Mouse (Mus musculus) duodenum, adult 2 months (tissue): ENCODE results near the gene Trp53tg5. TPM values are rescaled to one million over a fixed set of nuclear protein-coding genes. Genes with fewer than 3 reads are reported as not detected.

ENCODE experiments used
- polyA plus RNA-seq: library from polyadenylated mRNA; depleted of rRNA; stranded (reverse); fragments of >200 nt; gene quantifications from 2 replicates; pipeline ENCODE4 v1.2.3, GENCODE M21; 2012; ENCODE audit warnings: low replicate concordance; rRNA removed

Gene Trp53tg5
- not detected in 2 replicates for polyA plus RNA-seq

DNA sequence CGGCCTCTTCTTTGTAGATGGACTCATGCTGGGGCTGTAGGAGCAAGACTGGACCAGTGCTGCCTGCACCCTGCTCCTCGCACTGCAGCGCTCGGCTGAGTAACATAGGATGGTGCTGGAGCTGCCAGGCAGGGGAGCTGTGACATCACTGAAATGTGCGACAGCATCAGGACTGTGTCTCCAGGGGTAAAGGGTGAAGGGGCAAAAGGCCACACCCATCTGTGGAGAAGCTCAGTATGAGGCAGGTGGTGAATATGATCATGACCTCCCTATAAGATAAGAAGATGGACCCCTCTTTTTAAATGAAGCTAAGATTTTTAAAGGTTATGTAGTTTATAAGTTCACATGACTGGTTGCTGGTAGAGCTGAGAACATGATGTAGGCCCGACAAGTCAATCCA is at the start of gene Trp53tg5:
Trp53tg5 (minus strand) TSS at position 101 of the 400 bp plus-strand sequence.

DNA sequence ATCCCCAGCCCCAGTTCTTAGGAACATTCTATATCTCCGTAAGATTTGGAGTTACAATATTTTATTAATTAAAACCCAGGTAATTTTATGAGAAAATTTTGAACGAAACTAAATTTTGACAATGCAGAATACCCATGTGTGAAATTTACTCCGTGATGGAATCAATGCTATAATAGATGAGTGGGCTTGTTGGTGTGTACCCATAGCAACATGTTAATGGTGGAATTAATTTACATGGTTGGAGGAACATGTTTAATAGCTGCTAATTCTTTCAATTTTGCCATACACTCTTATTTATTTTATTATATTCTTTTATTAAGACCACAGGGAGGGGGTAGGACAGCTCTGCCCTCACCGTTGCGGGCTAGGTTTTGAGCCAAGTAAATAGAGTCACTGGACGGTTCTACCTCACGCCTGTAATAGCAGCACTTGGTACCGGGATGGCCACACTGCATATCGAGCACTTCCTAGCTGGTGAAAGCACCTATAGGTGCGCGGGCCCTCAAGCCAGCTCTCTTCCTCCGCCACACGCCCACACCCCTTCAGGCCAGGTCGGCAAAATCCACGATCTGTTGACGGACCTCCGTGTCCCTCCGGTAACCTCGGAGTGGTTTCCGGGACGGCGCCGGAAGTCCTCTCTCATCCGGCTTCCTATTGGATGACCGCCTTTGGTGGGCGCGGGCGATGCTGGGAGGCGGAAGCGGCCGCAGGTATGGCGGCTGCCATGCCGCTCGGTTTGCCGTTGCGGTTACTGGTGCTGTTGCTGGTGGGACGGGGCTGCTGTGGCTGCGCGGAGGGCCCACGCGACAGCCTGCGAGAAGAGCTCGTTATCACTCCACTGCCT is 23.5 kb upstream of the Trp53tg5 start, which contains the start of gene Pigt:
Pigt (plus strand) TSS at position 674 of the 844 bp plus-strand sequence.

DNA sequence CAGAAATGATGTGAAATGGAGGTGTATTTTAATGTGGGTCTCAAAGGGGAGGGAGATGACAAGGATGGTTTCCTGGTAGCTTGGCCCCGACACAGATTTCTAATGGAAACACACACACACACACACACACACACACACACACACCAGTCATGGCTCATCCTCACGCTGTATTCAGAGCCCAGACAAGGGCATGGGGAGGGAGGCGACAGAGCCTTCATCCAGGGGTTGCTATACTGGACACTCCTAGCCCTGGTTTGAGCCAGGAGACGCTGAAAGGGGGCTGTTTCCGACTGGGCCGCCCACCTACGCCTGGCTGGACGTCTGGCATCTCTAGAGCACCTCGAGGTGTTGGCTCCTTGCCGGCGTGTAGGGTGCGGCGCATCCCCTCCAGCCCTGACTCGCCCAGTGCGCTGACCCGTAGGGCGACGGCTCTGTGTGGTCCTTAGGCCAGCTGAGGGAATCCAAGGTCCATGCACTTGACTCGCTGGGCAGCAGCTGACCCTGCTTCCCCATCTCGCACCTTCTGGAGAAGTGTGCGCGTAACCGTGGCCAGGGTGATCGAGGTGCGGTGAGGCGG is 12.2 kb upstream of the Trp53tg5 start, which contains the start of gene Dbndd2:
Dbndd2 (plus strand) TSS at position 426 of the 577 bp plus-strand sequence.

DNA sequence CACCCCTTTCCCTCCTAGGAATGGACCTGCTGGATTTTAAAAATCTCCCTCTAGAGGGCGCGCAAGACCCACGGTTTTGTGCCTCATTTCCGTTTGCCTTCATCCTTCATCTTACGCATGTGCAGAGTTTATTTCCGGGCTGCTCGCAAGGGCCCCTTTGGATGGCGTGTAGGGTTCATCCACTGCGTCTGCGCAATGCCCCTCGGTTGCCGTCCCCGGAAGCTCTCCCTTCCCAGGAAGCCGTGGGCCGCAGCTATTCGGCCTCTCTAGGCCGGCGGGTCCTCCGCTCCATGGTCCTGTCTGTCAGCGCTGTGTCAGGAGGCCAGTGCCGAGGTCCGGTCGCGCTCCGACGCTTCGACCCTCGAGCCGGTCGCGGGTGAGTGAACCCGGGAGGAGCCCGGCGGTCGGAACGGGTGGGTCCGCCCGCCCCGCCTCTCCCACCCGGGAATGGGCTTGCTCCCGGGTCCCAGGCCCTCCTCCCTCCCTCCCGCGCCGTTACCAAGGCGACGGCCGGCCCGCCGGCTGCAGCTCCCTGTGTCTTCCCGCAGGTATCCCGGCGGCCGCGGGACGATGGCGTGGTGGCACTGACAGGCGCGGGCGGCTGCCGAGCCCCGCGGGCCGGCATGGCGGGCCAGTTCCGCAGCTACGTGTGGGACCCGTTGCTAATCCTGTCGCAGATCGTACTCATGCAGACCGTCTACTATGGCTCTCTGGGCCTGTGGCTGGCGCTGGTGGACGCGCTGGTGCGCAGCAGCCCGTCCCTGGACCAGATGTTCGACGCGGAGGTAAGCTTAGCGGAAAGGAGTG is 12.6 kb downstream of the Trp53tg5 start, which contains the start of gene Gm20458:
Gm20458 (plus strand) TSS at position 223 of the 807 bp plus-strand sequence.

DNA sequence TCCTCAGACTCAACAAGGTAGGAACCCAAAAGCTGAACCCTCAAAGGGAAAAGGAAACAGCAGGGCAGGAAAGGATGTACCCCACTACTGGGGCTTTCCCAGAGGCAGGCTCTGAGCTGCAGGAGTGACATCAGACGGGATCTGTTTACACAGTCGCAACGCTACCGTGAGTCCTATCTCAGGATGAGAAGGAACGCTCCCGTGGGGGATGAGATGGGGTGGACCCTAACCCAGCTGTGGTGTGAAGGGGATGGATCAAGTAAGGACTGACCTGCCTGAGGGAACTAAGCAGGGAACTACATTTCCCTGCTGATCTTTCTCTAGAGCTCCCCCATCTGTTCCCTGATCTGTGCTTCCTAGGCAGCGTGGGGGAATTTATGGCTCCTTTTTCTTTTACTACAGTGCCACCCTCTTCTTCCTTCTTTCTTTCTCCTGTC is 16.6 kb downstream of the Trp53tg5 start, which contains the start of gene Sys1:
Sys1 (plus strand) TSS at position 101 of the 437 bp plus-strand sequence.

DNA sequence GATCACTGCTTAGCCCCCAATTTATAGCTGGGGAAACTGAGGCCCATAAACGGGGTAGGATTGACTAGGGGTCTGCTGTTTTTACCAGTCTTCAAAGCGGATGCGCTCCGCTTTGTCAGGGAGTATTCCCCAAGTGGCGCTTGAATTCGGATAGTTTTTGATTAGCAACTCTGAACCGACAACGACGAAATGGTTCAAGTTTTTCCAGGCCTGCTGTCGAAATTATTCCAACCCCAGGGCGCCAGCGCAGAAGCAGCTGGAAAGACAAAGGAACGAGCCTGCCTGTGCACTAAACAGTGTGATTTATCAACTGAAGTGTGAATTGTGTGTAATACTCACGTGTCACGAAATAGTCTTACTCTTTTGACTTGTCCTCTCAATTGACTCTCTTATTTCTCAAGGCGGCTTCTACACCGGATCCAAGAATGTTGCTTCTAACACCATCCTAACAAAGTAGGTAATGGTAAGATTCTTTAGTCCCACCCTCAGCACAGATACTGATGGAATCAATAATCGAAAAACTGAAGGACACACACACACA is 30.0 kb downstream of the Trp53tg5 start, which contains the start of gene Sdc4:
Sdc4 (minus strand) TSS at position 428 of the 541 bp plus-strand sequence.

Other genes with a start within 250 kb of the Trp53tg5 start
- not detected in 2 replicates for gene Svs2, start 235.3 kb downstream of the Trp53tg5 start, polyA plus RNA-seq
- not detected in 2 replicates for gene Svs3b, start 217.1 kb downstream of the Trp53tg5 start, polyA plus RNA-seq
- not detected in 2 replicates for gene Svs4, start 195.3 kb downstream of the Trp53tg5 start, polyA plus RNA-seq
- not detected in 2 replicates for gene Svs3a, start 184.5 kb downstream of the Trp53tg5 start, polyA plus RNA-seq
- not detected in 2 replicates for gene Svs6, start 157.0 kb downstream of the Trp53tg5 start, polyA plus RNA-seq
- not detected in 2 replicates for gene Svs5, start 141.0 kb downstream of the Trp53tg5 start, polyA plus RNA-seq
- 9.0 and 13.9 TPM in 2 replicates for gene Slpi, start 84.6 kb downstream of the Trp53tg5 start, polyA plus RNA-seq
- gene Rbpjl, start 70.6 kb downstream of the Trp53tg5 start, polyA plus RNA-seq = 0.17 and 70.7 TPM in 2 replicates
- gene Matn4, start 68.6 kb downstream of the Trp53tg5 start, polyA plus RNA-seq = 0.81 and 1.6 TPM in 2 replicates
- 26.7 and 44.6 TPM in 2 replicates for gene Sdc4, start 29.8 kb downstream of the Trp53tg5 start, polyA plus RNA-seq
- gene Sys1, start 16.8 kb downstream of the Trp53tg5 start, polyA plus RNA-seq = 289 and 485 TPM in 2 replicates
- gene Gm20458, start 12.8 kb downstream of the Trp53tg5 start, polyA plus RNA-seq = 34.5 and 97.9 TPM in 2 replicates
- 59.4 and 113 TPM in 2 replicates for gene Dbndd2, start 12.4 kb upstream of the Trp53tg5 start, polyA plus RNA-seq
- gene Pigt, start 23.8 kb upstream of the Trp53tg5 start, polyA plus RNA-seq = 196 and 283 TPM in 2 replicates
- 2.4 and 68.3 TPM in 2 replicates for gene Wfdc2, start 88.7 kb upstream of the Trp53tg5 start, polyA plus RNA-seq
- not detected in 2 replicates for gene Spint3, start 99.7 kb upstream of the Trp53tg5 start, polyA plus RNA-seq
- not detected in 2 replicates for gene Wfdc6a, start 111.7 kb upstream of the Trp53tg5 start, polyA plus RNA-seq
- gene Eppin, start 119.9 kb upstream of the Trp53tg5 start, polyA plus RNA-seq = not detected in 2 replicates
- not detected in 2 replicates for gene Wfdc6b, start 139.8 kb upstream of the Trp53tg5 start, polyA plus RNA-seq
- gene Wfdc8, start 139.9 kb upstream of the Trp53tg5 start, polyA plus RNA-seq = not detected in 2 replicates
- gene Wfdc16, start 165.1 kb upstream of the Trp53tg5 start, polyA plus RNA-seq = 0.16 TPM in 1 of 2 replicates, not detected in the other
- gene Wfdc10, start 182.3 kb upstream of the Trp53tg5 start, polyA plus RNA-seq = 1.1 and 3.7 TPM in 2 replicates
- not detected in 2 replicates for gene Wfdc9, start 182.9 kb upstream of the Trp53tg5 start, polyA plus RNA-seq
- not detected in 2 replicates for gene Wfdc11, start 200.4 kb upstream of the Trp53tg5 start, polyA plus RNA-seq
- 0.08 TPM in 1 of 2 replicates, not detected in the other for gene Wfdc13, start 211.4 kb upstream of the Trp53tg5 start, polyA plus RNA-seq
- not detected in 2 replicates for gene Spint4, start 224.8 kb upstream of the Trp53tg5 start, polyA plus RNA-seq
- gene Spint5, start 241.6 kb upstream of the Trp53tg5 start, polyA plus RNA-seq = not detected in 2 replicates